Comparison of ENCODE assay signal across 10 mouse cellular contexts in the genomic region with DNA sequence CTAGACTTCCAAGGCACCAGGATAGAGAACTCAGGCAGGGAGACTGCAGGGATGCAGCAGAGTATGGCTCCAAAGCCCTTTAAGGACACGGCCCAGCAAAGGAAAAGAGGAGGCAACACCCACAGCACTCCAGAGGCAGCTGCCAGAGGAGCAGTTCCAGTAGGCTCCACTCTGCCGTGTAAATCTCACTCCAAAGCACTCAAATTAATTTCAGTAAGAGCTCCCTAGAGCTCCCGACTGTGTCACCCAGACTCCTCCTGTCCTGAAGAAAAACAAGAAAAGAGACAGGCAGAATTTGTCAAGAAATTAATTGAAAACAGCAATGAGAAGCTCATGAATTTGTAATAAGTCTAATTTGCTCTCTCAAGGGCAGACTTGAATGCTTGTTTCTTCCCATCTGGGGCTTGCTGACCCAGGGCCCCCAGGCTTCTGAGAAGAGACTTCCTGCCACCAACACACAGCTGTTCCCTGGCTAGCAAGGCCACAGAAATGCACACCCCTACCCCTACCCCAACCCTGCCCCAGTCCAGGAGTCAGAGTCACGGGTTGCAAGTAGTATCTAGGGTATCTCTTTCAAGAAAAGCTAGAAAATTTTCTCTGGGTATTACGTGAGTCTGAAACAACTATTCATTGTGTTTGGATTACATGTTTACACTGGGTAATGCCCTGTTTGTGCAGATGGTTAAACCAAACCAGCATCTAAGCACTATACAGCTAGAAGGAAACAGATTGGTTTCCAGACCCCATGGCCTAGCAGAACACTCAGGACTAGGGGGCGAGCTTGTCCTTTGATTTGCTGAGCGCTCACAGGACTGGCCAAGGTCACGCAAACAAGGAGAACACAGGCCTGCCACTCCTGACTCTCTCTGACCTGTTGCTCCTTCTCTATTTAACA. TPM values are rescaled to one million over a fixed set of nuclear protein-coding genes. Genes with fewer than 3 reads are reported as not detected.
DNase-seq lines count a peak whose midpoint lies in the region; ATAC-seq lines count a peak whose summit lies in the region.
"Had no signal": no experiment of that assay in that cellular context is flagged by ENCODE, and none has a peak within 500 bp of the region (broad histone marks: within the 10 kb centered on the region; RNA-seq: fewer than 3 reads in every experiment).

No protein-coding gene starts in this region.

- no peaks in the 10 kb centered on the region for H3K9me3 ChIP-seq in midbrain, embryonic 10.5 days (replicated peaks)
- H3K9me3 ChIP-seq in midbrain, embryonic 15.5 days = no peaks in the 10 kb centered on the region
- no peaks in the 10 kb centered on the region for H3K9me3 ChIP-seq in embryonic facial prominence, embryonic 10.5 days
- H3K9me3 ChIP-seq in stomach, embryonic 15.5 days = no peaks in the 10 kb centered on the region
- H3K9me3 ChIP-seq: heart, embryonic 13.5 days; lung, embryonic 15.5 days had no signal

- H3K9ac ChIP-seq in midbrain, embryonic 15.5 days = no peak overlapping the region
- no peak overlapping the region for H3K9ac ChIP-seq in stomach, embryonic 15.5 days
- H3K9ac ChIP-seq: heart, embryonic 13.5 days; lung, embryonic 15.5 days had no signal

- H3K27me3 ChIP-seq in midbrain, embryonic 10.5 days (ENCODE audit: low read depth, poor library complexity, severe bottlenecking) = no peaks in the 10 kb centered on the region
- H3K27me3 ChIP-seq in midbrain, embryonic 15.5 days (replicated peaks) = no peaks in the 10 kb centered on the region
- H3K27me3 ChIP-seq in embryonic facial prominence, embryonic 10.5 days (replicated peaks; ENCODE audit: low read depth, poor library complexity, severe bottlenecking) = no peaks in the 10 kb centered on the region
- no peaks in the 10 kb centered on the region for H3K27me3 ChIP-seq in stomach, embryonic 15.5 days (replicated peaks)
- H3K27me3 ChIP-seq: heart, embryonic 13.5 days; lung, embryonic 15.5 days had no signal

- H3K36me3 ChIP-seq in midbrain, embryonic 10.5 days = no peaks in the 10 kb centered on the region
- no peaks in the 10 kb centered on the region for H3K36me3 ChIP-seq in midbrain, embryonic 15.5 days (replicated peaks)
- H3K36me3 ChIP-seq in embryonic facial prominence, embryonic 10.5 days (replicated peaks) = no peaks in the 10 kb centered on the region
- no peaks in the 10 kb centered on the region for H3K36me3 ChIP-seq in stomach, embryonic 15.5 days
- H3K36me3 ChIP-seq: heart, embryonic 13.5 days; lung, embryonic 15.5 days had no signal

- no peak overlapping the region for H3K4me2 ChIP-seq in midbrain, embryonic 15.5 days
- no peak overlapping the region for H3K4me2 ChIP-seq in stomach, embryonic 15.5 days
- H3K4me2 ChIP-seq: heart, embryonic 13.5 days; lung, embryonic 15.5 days had no signal

- WGBS in midbrain, embryonic 10.5 days = 61% methylated on average over 8 of the region's 8 CpGs
- 42% methylated on average over 8 of the region's 8 CpGs for WGBS in midbrain, embryonic 15.5 days
- WGBS in embryonic facial prominence, embryonic 10.5 days = 33% methylated on average over 8 of the region's 8 CpGs
- WGBS in stomach, embryonic 15.5 days = 38% methylated on average over 8 of the region's 8 CpGs

- peaks cover 14% of the 10 kb centered on the region for H3K4me1 ChIP-seq in midbrain, embryonic 10.5 days
- peaks cover 14% of the 10 kb centered on the region for H3K4me1 ChIP-seq in midbrain, embryonic 15.5 days
- peaks cover 15% of the 10 kb centered on the region for H3K4me1 ChIP-seq in embryonic facial prominence, embryonic 10.5 days
- H3K4me1 ChIP-seq in stomach, embryonic 15.5 days = no peaks in the 10 kb centered on the region
- H3K4me1 ChIP-seq: lung, embryonic 15.5 days had no signal

- DNase-seq in midbrain, embryonic 10.5 days (ENCODE audit: low spot score) = no peak
- DNase-seq in embryonic facial prominence, embryonic 10.5 days (ENCODE audit: low spot score) = peak; percentile 65
- DNase-seq in gastrocnemius, postnatal 25 days = peak; percentile 70
- peak; percentile 24 to 34 for DNase-seq in left cerebral cortex, postnatal 36 days (ENCODE audit: low spot score in 2 of 2)
- DNase-seq in adrenal gland, postnatal 25 days = no peak
- DNase-seq in spleen, adult 12 weeks (ENCODE audit: low spot score) = no peak

- no peak; the same call in 1 of the 2 replicates for ATAC-seq in midbrain, embryonic 15.5 days (replicated peaks)
- no peak for ATAC-seq in stomach, embryonic 15.5 days (ENCODE audit: insufficient read depth, low FRiP score, low read depth)

- intact Hi-C loops in left cerebral cortex, postnatal 36 days (cut with DNase I) = no loop called here

- H3K27ac ChIP-seq in midbrain, embryonic 10.5 days (replicated peaks) = peak overlapping the region; percentile 28; the same call in 1 of the 2 replicates
- H3K27ac ChIP-seq in midbrain, embryonic 15.5 days = no peak overlapping the region; the same call in 1 of the 2 replicates
- H3K27ac ChIP-seq in embryonic facial prominence, embryonic 10.5 days (replicated peaks) = peak overlapping the region; percentile 69
- H3K27ac ChIP-seq in stomach, embryonic 15.5 days = peak overlapping the region; percentile 59; the same call in 1 of the 2 replicates
- H3K27ac ChIP-seq: heart, embryonic 13.5 days; lung, embryonic 15.5 days had no signal

- no peak overlapping the region for H3K4me3 ChIP-seq in midbrain, embryonic 10.5 days
- H3K4me3 ChIP-seq in midbrain, embryonic 15.5 days = no peak overlapping the region
- no peak overlapping the region for H3K4me3 ChIP-seq in embryonic facial prominence, embryonic 10.5 days
- no peak overlapping the region for H3K4me3 ChIP-seq in stomach, embryonic 15.5 days (replicated peaks)
- H3K4me3 ChIP-seq: heart, embryonic 13.5 days; lung, embryonic 15.5 days had no signal

RNA-seq across cellular contexts. Expression of a gene that starts 17.5 kb away (rescaled TPM):
- 193 and 202 TPM in 2 replicates for polyA plus RNA-seq in midbrain, embryonic 10.5 days (2016; fragmentation: Nextera tagmentation; extraction: Ambion mirVana)
- polyA plus RNA-seq in midbrain, embryonic 15.5 days (2015; fragmentation: Nextera tagmentation; extraction: Ambion mirVana) = 177 and 189 TPM in 2 replicates
- 187 and 191 TPM in 2 replicates for polyA plus RNA-seq in embryonic facial prominence, embryonic 10.5 days (2016; fragmentation: Nextera tagmentation; extraction: Ambion mirVana)
- 10 to 100 TPM; 47.5 to 55.1 TPM for total RNA-seq in gastrocnemius, postnatal 25 days (2021)
- total RNA-seq in left cerebral cortex, postnatal 36 days (2021) = 10 to 100 TPM; 64.6 to 66.8 TPM
- 191 and 192 TPM in 2 replicates for polyA plus RNA-seq in stomach, embryonic 15.5 days (2015; fragmentation: Nextera tagmentation; extraction: Ambion mirVana)
- total RNA-seq in adrenal gland, postnatal 25 days (2021) = 74.6 and 91.9 TPM in 2 replicates

RNA-seq across cellular contexts. Expression of a gene that starts 21.7 kb away (rescaled TPM):
- polyA plus RNA-seq in midbrain, embryonic 10.5 days (2016; fragmentation: Nextera tagmentation; extraction: Ambion mirVana) = 0.11 TPM in 1 of 2 replicates, not detected in the other
- polyA plus RNA-seq in midbrain, embryonic 15.5 days (2015; fragmentation: Nextera tagmentation; extraction: Ambion mirVana) = 0.08 and 0.10 TPM in 2 replicates
- polyA plus RNA-seq in embryonic facial prominence, embryonic 10.5 days (2016; fragmentation: Nextera tagmentation; extraction: Ambion mirVana) = not detected in 2 replicates
- not detected for total RNA-seq in gastrocnemius, postnatal 25 days (2021)
- not detected for total RNA-seq in left cerebral cortex, postnatal 36 days (2021)
- polyA plus RNA-seq in stomach, embryonic 15.5 days (2015; fragmentation: Nextera tagmentation; extraction: Ambion mirVana) = 0.13 and 0.14 TPM in 2 replicates
- 0.38 and 0.49 TPM in 2 replicates for total RNA-seq in adrenal gland, postnatal 25 days (2021)
- polyA plus RNA-seq: heart, embryonic 13.5 days; lung, embryonic 15.5 days had no signal

RNA-seq across cellular contexts. Expression of a gene that starts 29.8 kb away (rescaled TPM):
- polyA plus RNA-seq in midbrain, embryonic 10.5 days (2016; fragmentation: Nextera tagmentation; extraction: Ambion mirVana) = 1.5 and 2.3 TPM in 2 replicates
- 2.3 and 2.8 TPM in 2 replicates for polyA plus RNA-seq in midbrain, embryonic 15.5 days (2015; fragmentation: Nextera tagmentation; extraction: Ambion mirVana)
- polyA plus RNA-seq in embryonic facial prominence, embryonic 10.5 days (2016; fragmentation: Nextera tagmentation; extraction: Ambion mirVana) = 2.1 and 2.5 TPM in 2 replicates
- under 1 TPM in 1 of 2 experiments, not detected in 1; 0.19 TPM for total RNA-seq in gastrocnemius, postnatal 25 days (2021)
- 1 to 10 TPM; 1.7 to 2.4 TPM for total RNA-seq in left cerebral cortex, postnatal 36 days (2021)
- 2.6 and 2.9 TPM in 2 replicates for polyA plus RNA-seq in stomach, embryonic 15.5 days (2015; fragmentation: Nextera tagmentation; extraction: Ambion mirVana)
- 0.36 and 0.52 TPM in 2 replicates for total RNA-seq in adrenal gland, postnatal 25 days (2021)

RNA-seq across cellular contexts. Expression of a gene that starts 30.8 kb away (rescaled TPM):
- not detected in 2 replicates for polyA plus RNA-seq in midbrain, embryonic 10.5 days (2016; fragmentation: Nextera tagmentation; extraction: Ambion mirVana)
- polyA plus RNA-seq in midbrain, embryonic 15.5 days (2015; fragmentation: Nextera tagmentation; extraction: Ambion mirVana) = not detected in 2 replicates
- not detected in 2 replicates for polyA plus RNA-seq in embryonic facial prominence, embryonic 10.5 days (2016; fragmentation: Nextera tagmentation; extraction: Ambion mirVana)
- not detected for total RNA-seq in gastrocnemius, postnatal 25 days (2021)
- total RNA-seq in left cerebral cortex, postnatal 36 days (2021) = not detected
- 0.64 and 2.1 TPM in 2 replicates for polyA plus RNA-seq in stomach, embryonic 15.5 days (2015; fragmentation: Nextera tagmentation; extraction: Ambion mirVana)
- total RNA-seq in adrenal gland, postnatal 25 days (2021) = not detected in 2 replicates
- polyA plus RNA-seq: heart, embryonic 13.5 days had no signal

RNA-seq across cellular contexts. Expression of a gene that starts 39.7 kb away (rescaled TPM):
- not detected in 2 replicates for polyA plus RNA-seq in midbrain, embryonic 10.5 days (2016; fragmentation: Nextera tagmentation; extraction: Ambion mirVana)
- polyA plus RNA-seq in midbrain, embryonic 15.5 days (2015; fragmentation: Nextera tagmentation; extraction: Ambion mirVana) = 0.27 TPM in 1 of 2 replicates, not detected in the other
- polyA plus RNA-seq in embryonic facial prominence, embryonic 10.5 days (2016; fragmentation: Nextera tagmentation; extraction: Ambion mirVana) = 0.11 TPM in 1 of 2 replicates, not detected in the other
- not detected for total RNA-seq in gastrocnemius, postnatal 25 days (2021)
- not detected for total RNA-seq in left cerebral cortex, postnatal 36 days (2021)
- polyA plus RNA-seq in stomach, embryonic 15.5 days (2015; fragmentation: Nextera tagmentation; extraction: Ambion mirVana) = 3,013 and 3,281 TPM in 2 replicates
- 0.43 TPM in 1 of 2 replicates, not detected in the other for total RNA-seq in adrenal gland, postnatal 25 days (2021)

Comparison
In these comparisons a context has a peak if more than half of its experiments do, and no peak if none do; other contexts are left out.
1. DNase-seq: peak in embryonic facial prominence, embryonic 10.5 days (single experiment), gastrocnemius, postnatal 25 days (single experiment) and left cerebral cortex, postnatal 36 days (2 of 2); none in midbrain, embryonic 10.5 days (single experiment), adrenal gland, postnatal 25 days (single experiment) and spleen, adult 12 weeks (single experiment).